Mouse (Mus musculus) midbrain, embryonic 11.5 days (tissue): Measurements from ENCODE around the gene Slc45a2. TPM values are rescaled to one million over a fixed set of nuclear protein-coding genes. Genes with fewer than 3 reads are reported as not detected.

ENCODE experiments used
- ATAC-seq: fragments of 200-750 bp; cut with Nextera tagmentation; 2 replicates; pipeline ENCODE4 v1.8.0; 2017; ENCODE audit warnings: moderate TSS enrichment, moderate library complexity; ENCODE audit not compliant: low FRiP score
- DNase-seq: peaks from one replicate; pipeline ENCODE4 v3.0.0; 2015; ENCODE audit warnings: low spot score; ENCODE audit errors: missing footprints
- H3K27ac ChIP-seq: fragments of 300-500 bp; sonication (generic); 2 replicates; pipeline ENCODE4 v1.5.1; 2014; ENCODE audit warnings: low read depth, low read length
- H3K27me3 ChIP-seq: fragments of 300-500 bp; sonication (generic); 2 replicates; pipeline ENCODE4 v1.6.1; 2014; ENCODE audit warnings: mild to moderate bottlenecking, low read length, moderate library complexity, mixed read lengths; ENCODE audit not compliant: control insufficient read depth, insufficient read depth
- H3K36me3 ChIP-seq: fragments of 300-500 bp; sonication (generic); 2 replicates; pipeline ENCODE4 v1.6.1; 2014; ENCODE audit warnings: mild to moderate bottlenecking, low read length, moderate library complexity, mixed read lengths; ENCODE audit not compliant: control insufficient read depth, insufficient read depth
- H3K4me1 ChIP-seq: fragments of 300-500 bp; sonication (generic); 2 replicates; pipeline ENCODE4 v1.6.1; 2014; ENCODE audit warnings: low read length; ENCODE audit not compliant: control insufficient read depth, insufficient read depth
- H3K4me2 ChIP-seq: fragments of 300-500 bp; sonication (generic); 2 replicates; pipeline ENCODE4 v1.6.1; 2014; ENCODE audit warnings: mild to moderate bottlenecking, moderate library complexity
- H3K4me3 ChIP-seq: fragments of 300-500 bp; sonication (generic); 2 replicates; pipeline ENCODE4 v1.5.1; 2014; ENCODE audit warnings: low read depth, low read length
- H3K9ac ChIP-seq: fragments of 300-500 bp; sonication (generic); 2 replicates; pipeline ENCODE4 v1.6.1; 2014; ENCODE audit warnings: low read length
- H3K9me3 ChIP-seq: fragments of 300-500 bp; sonication (generic); 2 replicates; pipeline ENCODE4 v1.6.1; 2016; ENCODE audit warnings: low read length; ENCODE audit not compliant: control insufficient read depth
- WGBS: fragments of 180-500 bp; shearing (Covaris S2); extraction: QIAGEN DNeasy Blood & Tissue Kit; methylation state at CpG from one replicate; pipeline ENCODE4 v1.1.7; 2014; 5-methylcytosine and 5-hydroxymethylcytosine counted together
- polyA plus RNA-seq: library from polyadenylated mRNA; unstranded; fragments of >200 nt; fragmentation: Nextera tagmentation; extraction: Ambion mirVana; gene quantifications from 2 replicates; pipeline ENCODE4 v1.2.1, GENCODE M21; 2014

The Slc45a2 gene
- polyA plus RNA-seq, 1 experiment from 2014 or later = 0.22 TPM

GRCm38 (mm10) chr15:10960267-10960666 is 40.3 kb upstream of the Slc45a2 start:
- no peaks in the 10 kb centered on the region for H3K27me3 ChIP-seq
- no peak for ATAC-seq
- WGBS = 92% methylated on average over 5 of the region's 5 CpGs

DNA sequence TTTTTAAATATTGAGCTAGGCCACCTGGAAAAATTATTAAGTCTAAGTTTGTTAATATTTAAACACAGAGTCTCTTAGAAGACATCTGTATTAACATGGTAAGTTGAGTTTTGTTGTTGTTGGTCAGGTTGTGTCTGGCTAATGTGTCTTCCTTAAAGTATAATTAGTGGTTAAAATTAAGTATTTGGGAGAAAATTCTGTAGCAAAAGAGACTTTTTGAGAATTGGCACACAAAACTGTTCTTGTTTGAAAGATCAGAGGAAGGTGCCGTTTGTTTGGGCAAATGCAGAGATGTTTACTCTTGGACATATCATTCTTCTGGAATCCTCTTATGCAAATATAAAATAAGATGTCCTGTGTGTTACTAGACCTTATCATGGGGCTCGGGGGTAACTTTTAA is 37.9 kb upstream of the Slc45a2 start:
- ATAC-seq = no peak
- no peaks in the 10 kb centered on the region for H3K36me3 ChIP-seq
- H3K4me2 ChIP-seq = no peak overlapping the region
- H3K9ac ChIP-seq = no peak overlapping the region
- 81% methylated on average over 2 of the region's 2 CpGs for WGBS
- H3K27ac ChIP-seq = no peak overlapping the region
- DNase-seq = no peak
- no peaks in the 10 kb centered on the region for H3K9me3 ChIP-seq
- no peak overlapping the region for H3K4me3 ChIP-seq
- H3K4me1 ChIP-seq = no peaks in the 10 kb centered on the region
- H3K27me3 ChIP-seq = no peaks in the 10 kb centered on the region

More at GRCm38 (mm10) chr15:10960267-10960666, 40.3 kb upstream of the Slc45a2 start:
- DNase-seq = no peak
- Histone ChIP-seq H3K27ac (no peak overlapping the region), H3K36me3 (no peaks in the 10 kb centered on the region), H3K4me2 (no peak overlapping the region), H3K9ac (no peak overlapping the region), H3K9me3 (no peaks in the 10 kb centered on the region), H3K4me1 (no peaks in the 10 kb centered on the region), H3K4me3 (no peak overlapping the region)

DNA sequence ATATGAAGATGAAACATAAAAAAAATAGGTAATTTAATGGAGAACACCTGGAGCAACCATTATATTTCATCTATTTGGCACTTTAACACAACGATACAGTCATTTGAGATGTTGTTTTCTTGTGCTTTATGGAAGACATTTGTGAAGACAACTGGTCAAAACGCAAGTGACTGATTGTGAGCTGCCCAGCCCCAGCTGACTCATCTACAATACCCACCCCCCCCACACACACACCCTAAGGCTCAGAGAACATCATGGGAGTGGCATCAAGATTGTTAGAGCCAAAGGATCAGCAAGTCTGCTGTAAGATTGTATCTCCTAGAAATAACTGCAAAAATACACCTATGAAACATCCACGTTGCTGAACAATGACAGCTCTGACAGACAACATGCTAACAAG is 31.1 kb upstream of the Slc45a2 start:
- Histone ChIP-seq H3K27me3 (no peaks in the 10 kb centered on the region), H3K36me3 (no peaks in the 10 kb centered on the region), H3K27ac (no peak overlapping the region), H3K4me2 (no peak overlapping the region), H3K4me3 (no peak overlapping the region), H3K9me3 (no peaks in the 10 kb centered on the region), H3K4me1 (no peaks in the 10 kb centered on the region), H3K9ac (no peak overlapping the region)
- no peak for ATAC-seq
- DNase-seq = no peak
- 83% methylated on average over 3 of the region's 3 CpGs for WGBS

GRCm38 (mm10) chr15:10970777-10971176 is 29.7 kb upstream of the Slc45a2 start:
- Histone ChIP-seq H3K4me2 (no peak overlapping the region), H3K27ac (no peak overlapping the region), H3K27me3 (no peaks in the 10 kb centered on the region), H3K9me3 (no peaks in the 10 kb centered on the region), H3K4me1 (no peaks in the 10 kb centered on the region), H3K4me3 (no peak overlapping the region), H3K9ac (no peak overlapping the region), H3K36me3 (no peaks in the 10 kb centered on the region)
- WGBS = 90% methylated on average over 5 of the region's 5 CpGs
- DNase-seq (no peak), ATAC-seq (no peak)

GRCm38 (mm10) chr15:10977151-10977550 is 23.4 kb upstream of the Slc45a2 start:
- no peaks in the 10 kb centered on the region for H3K27me3 ChIP-seq
- no peak overlapping the region for H3K4me3 ChIP-seq
- H3K4me1 ChIP-seq = no peaks in the 10 kb centered on the region; the same call in 1 of the 2 replicates
- ATAC-seq = no peak
- no peaks in the 10 kb centered on the region for H3K36me3 ChIP-seq
- H3K27ac ChIP-seq = no peak overlapping the region
- no peak overlapping the region for H3K9ac ChIP-seq
- no peak for DNase-seq
- H3K9me3 ChIP-seq = no peaks in the 10 kb centered on the region
- no peak overlapping the region for H3K4me2 ChIP-seq

DNA sequence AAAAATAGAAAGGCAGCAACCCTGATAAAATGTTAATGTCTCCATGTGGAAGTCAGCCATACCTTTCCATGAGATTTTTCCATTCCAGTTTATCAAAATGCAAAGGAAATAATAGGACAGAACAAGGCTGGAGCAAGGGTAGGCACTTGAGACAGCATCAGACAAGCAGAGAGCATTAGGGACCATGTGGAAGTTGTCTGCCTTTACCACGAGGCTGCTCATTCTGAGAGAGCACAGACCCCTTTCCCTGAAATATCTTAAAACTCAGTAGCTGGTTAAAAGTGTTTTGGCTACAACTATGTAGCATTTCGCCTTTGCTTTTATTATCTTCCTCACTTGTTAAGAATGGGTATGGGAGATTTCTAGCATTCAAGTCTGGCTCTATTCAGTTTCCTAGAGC is 19.8 kb upstream of the Slc45a2 start:
- no peak overlapping the region for H3K27ac ChIP-seq
- H3K36me3 ChIP-seq = no peaks in the 10 kb centered on the region
- peak overlapping the region; percentile 81; the same call in 1 of the 2 replicates for H3K9ac ChIP-seq
- WGBS = 67% methylated on average over 2 of the region's 2 CpGs
- H3K4me3 ChIP-seq = no peak overlapping the region
- no peaks in the 10 kb centered on the region for H3K9me3 ChIP-seq
- peak overlapping the region; percentile 61 for H3K4me2 ChIP-seq
- H3K4me1 ChIP-seq = no peaks in the 10 kb centered on the region; the same call in 1 of the 2 replicates
- ATAC-seq (no peak), DNase-seq (no peak)
- H3K27me3 ChIP-seq = no peaks in the 10 kb centered on the region

GRCm38 (mm10) chr15:10981377-10982063 is 19.0 kb upstream of the Slc45a2 start, which contains the start of gene Amacr:
Gene Amacr, plus strand, starts transcription at chr15:10981756.
- peak within 1 kb of the TSS; percentile 81 for H3K9ac ChIP-seq
- under 1% methylated on average over 52 of the region's 52 CpGs for WGBS
- no peaks in the 10 kb centered on the region for H3K27me3 ChIP-seq
- H3K9me3 ChIP-seq = no peaks in the 10 kb centered on the region
- ATAC-seq (peak; percentile 100), DNase-seq (peak; percentile 99)
- H3K4me3 ChIP-seq = peak within 1 kb of the TSS; percentile 52
- no peak within 1 kb of the TSS; the same call in 1 of the 2 replicates for H3K27ac ChIP-seq
- H3K4me2 ChIP-seq = peak within 1 kb of the TSS; percentile 61
- no peaks in the 10 kb centered on the region for H3K36me3 ChIP-seq
- no peaks in the 10 kb centered on the region; the same call in 1 of the 2 replicates for H3K4me1 ChIP-seq

DNA sequence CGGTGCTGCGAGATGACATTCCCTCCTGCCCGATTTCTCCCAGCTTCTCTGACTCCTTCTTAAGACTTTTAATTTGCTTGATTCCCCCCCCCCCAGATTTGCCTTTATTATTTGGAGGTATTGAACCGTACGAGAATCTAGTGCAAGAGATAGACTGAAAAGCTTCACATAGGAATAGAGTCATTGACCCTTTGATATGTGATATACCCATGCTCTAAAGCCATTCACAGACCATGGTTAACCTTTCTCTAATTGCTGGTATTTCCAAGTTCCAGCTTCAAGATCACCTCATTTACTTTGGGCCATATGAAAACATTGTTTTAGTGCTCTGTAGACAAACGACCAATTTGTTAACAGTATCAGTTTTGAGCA is 18.5 kb upstream of the Slc45a2 start:
- H3K4me1 ChIP-seq = no peaks in the 10 kb centered on the region; the same call in 1 of the 2 replicates
- no peaks in the 10 kb centered on the region for H3K9me3 ChIP-seq
- WGBS = 10% methylated on average over 6 of the region's 6 CpGs
- H3K27ac ChIP-seq = no peak overlapping the region
- ATAC-seq (no peak), DNase-seq (no peak)
- peak overlapping the region; percentile 52 for H3K4me3 ChIP-seq
- H3K4me2 ChIP-seq = peak overlapping the region; percentile 61
- H3K27me3 ChIP-seq = no peaks in the 10 kb centered on the region
- H3K9ac ChIP-seq = peak overlapping the region; percentile 81
- no peaks in the 10 kb centered on the region for H3K36me3 ChIP-seq

- no peak overlapping the region for H3K4me3 ChIP-seq
- DNase-seq = no peak
- H3K4me2 ChIP-seq = no peak overlapping the region
- no peaks in the 10 kb centered on the region for H3K36me3 ChIP-seq
- no peaks in the 10 kb centered on the region for H3K9me3 ChIP-seq
- H3K27me3 ChIP-seq = no peaks in the 10 kb centered on the region
- ATAC-seq = no peak
- no peak overlapping the region for H3K27ac ChIP-seq
- H3K4me1 ChIP-seq = no peaks in the 10 kb centered on the region; the same call in 1 of the 2 replicates
- WGBS = 77% methylated on average over 6 of the region's 6 CpGs
- H3K9ac ChIP-seq = no peak overlapping the region
Measured at GRCm38 (mm10) chr15:10985756-10986155, 14.8 kb upstream of the Slc45a2 start.
